Mouse (Mus musculus) heart, embryonic 10.5 days (tissue): ENCODE results near the gene Gan. TPM values are rescaled to one million over a fixed set of nuclear protein-coding genes. Genes with fewer than 3 reads are reported as not detected.

Source experiments
- DNase-seq: peaks from one replicate; pipeline ENCODE4 v3.0.0-alpha.2; 2017; ENCODE audit warnings: low spot score
- H3K27ac ChIP-seq: fragments of 300-500 bp; sonication (generic); 2 replicates; pipeline ENCODE4 v1.5.1; 2016; ENCODE audit warnings: mild to moderate bottlenecking
- H3K27me3 ChIP-seq: fragments of 300-500 bp; sonication (generic); 2 replicates; pipeline ENCODE4 v1.6.1; 2016; ENCODE audit warnings: mild to moderate bottlenecking; ENCODE audit not compliant: poor library complexity, insufficient read depth, severe bottlenecking
- H3K36me3 ChIP-seq: fragments of 300-500 bp; sonication (generic); 2 replicates; pipeline ENCODE4 v1.6.1; 2016; ENCODE audit warnings: mild to moderate bottlenecking, moderate library complexity
- H3K4me1 ChIP-seq: fragments of 300-500 bp; sonication (generic); 2 replicates; pipeline ENCODE4 v1.6.1; 2016; ENCODE audit warnings: mild to moderate bottlenecking
- H3K4me3 ChIP-seq: fragments of 300-500 bp; sonication (generic); 2 replicates; pipeline ENCODE4 v1.5.1; 2016; ENCODE audit warnings: mild to moderate bottlenecking, moderate library complexity
- H3K9me3 ChIP-seq: fragments of 300-500 bp; sonication (generic); 2 replicates; pipeline ENCODE4 v1.6.1; 2016; ENCODE audit warnings: mild to moderate bottlenecking, moderate library complexity
- WGBS: fragments of 180-500 bp; shearing (Covaris S2); methylation state at CpG from one replicate; pipeline ENCODE4 v1.1.7; 2016; 5-methylcytosine and 5-hydroxymethylcytosine counted together
- polyA plus RNA-seq: library from polyadenylated mRNA; unstranded; fragments of >200 nt; fragmentation: Nextera tagmentation; extraction: Ambion mirVana; gene quantifications from 2 replicates; pipeline ENCODE4 v1.2.1, GENCODE M21; 2016

Gan gene
- polyA plus RNA-seq, 1 experiment from 2014 or later: 1.9 TPM

- DNase-seq: no peak
- WGBS: 50% methylated on average over 8 of the region's 8 CpGs
- no peak overlapping the region for H3K27ac ChIP-seq
These were observed 104.8 kb downstream of the Gan start for GRCm38 (mm10) chr8:117262685-117263084.

GRCm38 (mm10) chr8:117263442-117263841 lies 105.5 kb downstream of the Gan start:
- H3K27me3 ChIP-seq: no peaks in the 10 kb centered on the region
- no peak for DNase-seq
- no peaks in the 10 kb centered on the region for H3K36me3 ChIP-seq
- H3K27ac ChIP-seq: 0 out of 2 replicates have a peak overlapping the region, but pooled peaks have one; percentile 36
- H3K4me3 ChIP-seq: no peak overlapping the region
- H3K4me1 ChIP-seq: peaks cover 67% of the 10 kb centered on the region
- H3K9me3 ChIP-seq: no peaks in the 10 kb centered on the region
- WGBS: 19% methylated on average over 6 of the region's 6 CpGs

More at GRCm38 (mm10) chr8:117262685-117263084, 104.8 kb downstream of the Gan start:
- Histone ChIP-seq H3K27me3 (no peaks in the 10 kb centered on the region), H3K36me3 (no peaks in the 10 kb centered on the region), H3K9me3 (no peaks in the 10 kb centered on the region), H3K4me3 (no peak overlapping the region; the same call in 1 of the 2 replicates), H3K4me1 (peaks cover 71% of the 10 kb centered on the region)

GRCm38 (mm10) chr8:117265079-117265478 lies 107.1 kb downstream of the Gan start:
- 81% methylated on average over 5 of the region's 5 CpGs for WGBS
- H3K36me3 ChIP-seq: no peaks in the 10 kb centered on the region
- no peaks in the 10 kb centered on the region for H3K27me3 ChIP-seq
- H3K4me1 ChIP-seq: peaks cover 51% of the 10 kb centered on the region
- DNase-seq: no peak
- H3K27ac ChIP-seq: no peak overlapping the region
- no peak overlapping the region for H3K4me3 ChIP-seq
- no peaks in the 10 kb centered on the region for H3K9me3 ChIP-seq

Other genes starting within 250 kb of the Gan start
- 82.0 and 104 TPM in 2 replicates for gene Cmc2, start 236.7 kb upstream of the Gan start, polyA plus RNA-seq
- gene Cenpn, start 236.4 kb upstream of the Gan start, polyA plus RNA-seq: 36.9 and 45.5 TPM in 2 replicates
- gene Atmin, start 214.7 kb upstream of the Gan start, polyA plus RNA-seq: 8.6 and 11.2 TPM in 2 replicates
- gene 1700030J22Rik, start 179.2 kb upstream of the Gan start, polyA plus RNA-seq: 0.74 and 1.3 TPM in 2 replicates
- gene Gcsh, start 164.6 kb upstream of the Gan start, polyA plus RNA-seq: 106 and 140 TPM in 2 replicates
- 0.03 TPM in 1 of 2 replicates, not detected in the other for gene Pkd1l2, start 75.7 kb upstream of the Gan start, polyA plus RNA-seq
- gene Bco1, start 62.3 kb upstream of the Gan start, polyA plus RNA-seq: 0.14 and 2.8 TPM in 2 replicates
- 6.4 and 8.3 TPM in 2 replicates for gene Cmip, start 98.9 kb downstream of the Gan start, polyA plus RNA-seq